Mouse (Mus musculus) T-helper 2 cell (primary cell): ENCODE results near the gene Stk32c.

Experiments used
- in situ Hi-C: fragments of 300-600 bp; cut with MboI, MseI; formaldehyde crosslinking; loops from one replicate; pipeline ENCODE4 v1.15.1; 2025; ENCODE audit warnings: high pct_unique_total_duplicates

Stk32c gene

DNA sequence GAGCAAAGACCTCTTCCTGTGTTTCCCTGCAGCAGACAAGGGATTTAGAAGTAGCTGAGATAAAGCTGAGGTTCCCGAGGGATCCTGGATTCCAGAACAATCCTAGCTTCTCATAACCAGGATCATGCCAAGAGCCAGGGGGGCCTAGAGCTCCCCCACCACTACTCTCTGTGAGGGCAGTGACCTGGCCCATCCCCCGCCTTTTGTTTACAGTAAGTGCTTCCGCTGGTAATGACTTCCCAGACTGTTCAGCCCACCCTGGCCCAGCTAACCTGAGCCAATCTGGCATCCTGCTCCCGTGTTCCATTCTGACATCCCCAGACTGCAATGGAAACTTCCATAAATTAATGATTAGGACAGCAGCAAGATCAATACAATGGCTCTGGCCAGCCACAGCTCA lies 65.7 kb downstream of the Stk32c start:
- in situ Hi-C loops: no loop called here

- in situ Hi-C loops: no loop called here
These were observed 67.2 kb downstream of the Stk32c start for GRCm38 (mm10) chr7:139145891-139146290.

GRCm38 (mm10) chr7:139143785-139144184 lies 69.3 kb downstream of the Stk32c start:
- in situ Hi-C loops: no loop called here

- in situ Hi-C loops: loop anchor here (5.0 kb wide), 1 partner anchor 37 kb away; no protein-coding TSS in a partner anchor
These were observed 73.1 kb downstream of the Stk32c start for GRCm38 (mm10) chr7:139139921-139140461.

GRCm38 (mm10) chr7:139136906-139137491 lies 76.1 kb downstream of the Stk32c start:
- in situ Hi-C loops: loop anchor here (5.0 kb wide), 1 partner anchor 40 kb away; no protein-coding TSS in a partner anchor

GRCm38 (mm10) chr7:139135236-139135635 lies 77.9 kb downstream of the Stk32c start:
- in situ Hi-C loops: loop anchor here (5.0 kb wide), 1 partner anchor 42 kb away; no protein-coding TSS in a partner anchor

DNA sequence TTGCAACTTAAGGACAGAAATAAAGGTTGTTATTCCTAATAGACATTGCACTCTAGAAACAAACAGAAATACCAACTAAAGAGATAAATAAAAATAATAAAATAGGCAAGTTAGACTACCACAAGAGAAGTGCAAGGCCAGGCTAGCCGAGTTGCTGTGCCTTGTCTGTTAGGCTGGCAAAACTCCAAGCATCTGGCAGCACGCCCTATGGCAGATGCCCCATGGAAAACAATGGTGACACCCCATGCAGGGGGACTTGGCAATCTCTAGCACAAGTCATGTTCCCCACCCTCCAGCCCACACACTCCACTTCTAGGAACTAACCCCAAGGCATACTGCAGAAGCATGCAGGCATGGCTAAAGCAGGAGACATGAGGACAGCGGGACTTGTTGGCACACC lies 79.7 kb downstream of the Stk32c start:
- in situ Hi-C loops: no loop called here

- in situ Hi-C loops: no loop called here
These were observed 81.6 kb downstream of the Stk32c start for GRCm38 (mm10) chr7:139131538-139131937.

- in situ Hi-C loops: no loop called here
These were observed 82.7 kb downstream of the Stk32c start for GRCm38 (mm10) chr7:139130361-139130760.

DNA sequence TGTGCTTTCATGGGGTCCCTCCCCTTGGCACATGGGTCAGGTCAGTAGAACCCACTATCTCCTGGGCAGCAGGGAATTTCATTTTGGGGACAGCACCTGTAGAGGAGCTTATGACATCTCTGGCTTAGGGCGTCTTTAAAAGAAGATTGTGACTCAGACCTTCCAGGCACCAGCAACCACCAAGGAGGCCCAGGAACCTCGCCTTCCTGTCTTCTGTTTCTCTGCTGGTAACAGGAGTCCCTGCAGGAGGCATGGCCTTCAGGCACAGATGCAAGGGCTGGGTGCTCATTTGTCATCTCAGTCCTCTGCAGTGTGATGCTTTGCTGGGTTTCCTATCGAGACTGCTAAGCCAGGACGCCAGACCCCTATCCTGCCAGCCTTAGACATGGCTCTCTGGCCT lies 84.1 kb downstream of the Stk32c start:
- in situ Hi-C loops: no loop called here

GRCm38 (mm10) chr7:139126549-139126948 lies 86.6 kb downstream of the Stk32c start:
- in situ Hi-C loops: no loop called here

GRCm38 (mm10) chr7:139125881-139126280 lies 87.2 kb downstream of the Stk32c start:
- in situ Hi-C loops: no loop called here

DNA sequence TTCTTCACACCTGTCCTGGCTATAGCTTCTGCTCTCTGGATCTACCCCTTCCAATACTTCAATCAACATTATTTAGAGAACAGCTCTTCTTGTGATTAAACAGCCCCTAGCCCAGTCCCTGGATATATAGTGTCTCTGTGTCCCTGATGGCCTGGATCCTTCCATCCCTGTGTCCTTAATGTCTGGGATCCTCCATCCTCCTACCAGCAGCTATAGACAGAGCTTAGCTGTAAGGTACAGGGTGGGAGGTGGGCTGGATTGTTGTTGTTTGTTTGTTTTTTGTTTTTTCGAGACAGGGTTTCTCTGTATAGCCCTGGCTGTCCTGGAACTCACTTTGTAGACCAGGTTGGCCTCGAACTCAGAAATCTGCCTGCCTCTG lies 93.3 kb downstream of the Stk32c start:
- in situ Hi-C loops: loop anchor here (5.0 kb wide), 1 partner anchor 88 kb away; no protein-coding TSS in a partner anchor

- in situ Hi-C loops: no loop called here
These were observed 93.8 kb downstream of the Stk32c start for GRCm38 (mm10) chr7:139119152-139119774.

DNA sequence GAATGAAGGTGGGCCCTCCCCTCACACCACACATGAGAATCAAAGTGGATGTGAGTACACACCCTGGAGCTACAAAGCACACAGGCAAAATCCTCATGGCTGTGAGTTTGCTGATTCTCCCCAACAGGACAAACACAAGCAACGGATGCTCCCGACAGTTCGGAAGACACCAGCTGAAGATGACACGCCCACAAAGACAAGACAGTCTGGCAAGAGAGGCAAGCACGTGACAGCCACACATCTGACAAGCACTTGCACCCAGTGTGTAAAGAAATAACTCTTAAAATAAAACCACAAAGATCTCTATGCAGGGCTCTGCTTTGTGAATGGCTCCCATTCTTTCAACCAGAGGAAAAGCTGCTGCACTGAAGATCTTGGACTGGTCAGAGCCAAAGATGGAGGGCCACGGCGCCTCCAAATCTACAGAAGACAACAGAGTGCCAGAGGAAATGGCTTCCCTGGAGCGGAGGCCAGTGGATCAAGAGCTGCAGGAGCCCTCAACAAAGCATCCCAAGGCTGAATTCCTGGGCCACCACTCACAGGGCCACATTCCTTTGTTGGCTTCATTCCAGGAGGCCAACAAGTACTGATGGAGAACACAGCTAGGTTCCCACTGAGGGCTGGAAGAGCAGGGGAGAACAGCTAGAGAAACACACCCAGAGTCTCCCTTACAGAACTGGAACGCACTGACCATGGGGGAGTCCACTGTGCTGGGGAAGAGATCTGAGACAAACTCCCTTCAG lies 105.0 kb downstream of the Stk32c start:
- in situ Hi-C loops: no loop called here

DNA sequence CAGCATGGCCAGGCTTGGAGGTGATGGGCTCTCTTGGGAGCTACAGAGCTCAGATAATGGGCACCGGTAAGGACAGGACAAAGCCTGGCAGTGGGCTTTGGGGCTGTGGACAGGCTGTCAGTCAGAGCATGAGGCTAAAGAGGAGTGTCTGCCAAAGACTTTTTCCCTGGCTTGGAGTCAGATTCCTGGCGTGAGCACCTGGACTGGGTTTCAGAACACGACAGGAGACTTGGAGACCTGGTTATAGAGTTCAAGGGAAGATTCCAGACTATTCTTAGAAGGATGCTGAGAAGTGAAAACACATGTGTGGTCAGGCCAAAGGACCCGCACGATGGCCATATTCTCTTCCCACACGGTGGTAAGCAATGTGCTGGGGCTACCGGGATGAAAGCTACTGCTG lies 107.4 kb downstream of the Stk32c start:
- in situ Hi-C loops: no loop called here

- in situ Hi-C loops: no loop called here
These were observed 108.0 kb downstream of the Stk32c start for GRCm38 (mm10) chr7:139105076-139105475.

DNA sequence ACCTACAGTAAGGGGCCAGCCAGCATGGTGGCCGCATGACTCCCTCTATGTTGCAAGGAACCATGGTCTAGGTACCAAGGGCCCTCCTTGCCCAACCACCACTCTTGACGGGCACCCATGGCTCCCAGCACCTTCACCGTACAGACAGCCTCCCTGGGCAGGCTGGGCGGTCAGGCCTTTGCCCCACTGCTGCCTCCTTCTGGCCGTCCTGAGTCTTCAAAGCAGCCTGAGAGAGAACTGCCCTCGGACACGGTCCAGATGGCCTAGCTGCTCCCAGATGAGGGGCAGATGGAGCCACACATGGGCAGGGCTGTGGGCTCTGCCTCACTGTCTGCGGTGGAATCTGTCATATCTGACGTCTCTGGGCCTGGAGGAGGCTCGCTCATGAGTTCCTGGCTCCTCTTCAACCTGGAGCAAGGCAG lies 109.1 kb downstream of the Stk32c start:
- in situ Hi-C loops: no loop called here

DNA sequence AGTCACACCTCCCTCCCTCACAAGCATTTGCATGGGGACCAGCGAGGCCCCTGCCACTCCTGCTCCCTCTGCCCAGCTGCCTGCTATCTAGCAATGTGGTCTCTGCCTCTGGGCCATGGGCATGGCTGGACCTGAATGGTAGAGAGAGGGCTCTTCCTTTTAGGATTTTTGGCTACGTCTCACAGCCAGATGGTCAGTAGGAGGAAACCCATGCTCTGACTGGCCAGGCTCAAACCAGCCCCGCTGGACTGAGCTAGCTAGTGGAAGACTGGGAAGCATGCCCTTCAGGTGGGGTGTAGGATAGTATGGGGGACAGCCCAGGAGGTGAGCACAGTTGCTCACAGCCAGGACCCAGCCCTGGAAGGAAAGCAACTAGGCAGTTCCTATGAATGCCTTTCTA lies 111.3 kb downstream of the Stk32c start:
- in situ Hi-C loops: no loop called here

- in situ Hi-C loops: no loop called here
These were observed 111.8 kb downstream of the Stk32c start for GRCm38 (mm10) chr7:139101286-139101804.

DNA sequence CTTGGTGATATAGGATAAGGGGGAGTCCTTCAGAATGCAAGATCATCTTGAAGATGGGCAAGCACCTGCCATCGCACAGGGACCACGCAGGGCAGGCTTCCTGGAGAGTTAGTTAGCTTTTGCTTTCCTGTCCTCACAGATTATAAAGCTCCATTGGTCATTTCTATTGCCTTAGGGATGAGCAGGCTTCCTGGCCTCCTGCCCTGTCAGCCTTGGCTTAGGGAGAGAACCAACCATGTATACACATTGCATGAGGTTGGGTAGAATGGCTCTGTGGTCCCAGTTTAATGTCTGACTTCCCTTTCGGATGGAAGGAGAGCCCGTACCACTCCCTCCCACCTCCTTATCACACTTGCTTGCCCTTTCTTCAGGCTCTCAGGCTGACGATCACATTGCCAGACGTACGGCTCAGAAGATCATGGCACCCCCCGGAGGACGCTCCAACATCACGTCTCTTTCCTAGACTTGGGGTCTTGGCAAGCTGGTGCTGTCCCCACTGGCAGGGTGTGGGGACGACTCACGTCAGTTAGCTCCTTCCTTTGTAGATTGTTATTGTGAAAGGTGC lies 112.5 kb downstream of the Stk32c start:
- in situ Hi-C loops: no loop called here

GRCm38 (mm10) chr7:139096399-139096798 lies 116.7 kb downstream of the Stk32c start:
- in situ Hi-C loops: no loop called here
